Mouse (Mus musculus) lung, adult 2 months (tissue): ENCODE measurements around the gene Psmc3ip. TPM values are rescaled to one million over a fixed set of nuclear protein-coding genes. Genes with fewer than 3 reads are reported as not detected.
A peak's percentile ranks its signal among the peaks of the same experiment; 100 is the strongest.
"Not testable (repeated sequence)": the region's sequence is repeated elsewhere in the genome, so short reads cannot be mapped to it uniquely, and the experiment has no call there.

ENCODE experiments used
- DNase-seq: peaks from one replicate; pipeline ENCODE4 v3.0.0; 2022
- H3K4me1 ChIP-seq: fragments of 200-500 bp; 2 replicates; pipeline ENCODE4 v1.6.1; 2011; ENCODE audit warnings: low read length; ENCODE audit not compliant: control insufficient read depth, insufficient read depth
- H3K4me3 ChIP-seq: fragments of 200-500 bp; replicated peaks from 2 replicates; pipeline ENCODE3; 2011; ENCODE audit warnings: low read depth, mild to moderate bottlenecking, control low read depth, low read length; ENCODE audit errors: extremely low read depth
- CTCF ChIP-seq: fragments of 200-500 bp; IDR thresholded peaks from 2 replicates; pipeline ENCODE4 v1.5.1; 2011; ENCODE audit warnings: mild to moderate bottlenecking, low read length, control low read depth; ENCODE audit not compliant: insufficient read depth
- POLR2A ChIP-seq: fragments of 200-500 bp; IDR thresholded peaks from 2 replicates; pipeline ENCODE4 v1.6.1; 2011; ENCODE audit warnings: low read depth, mild to moderate bottlenecking, control low read depth, low read length, borderline replicate concordance; ENCODE audit errors: extremely low read depth
- WGBS: fragments of 180-500 bp; shearing (Covaris S2); methylation state at CpG from one replicate; pipeline ENCODE4 v1.1.7; 2018; 5-methylcytosine and 5-hydroxymethylcytosine counted together
- polyA plus RNA-seq: library from polyadenylated mRNA; depleted of rRNA; stranded (reverse); fragments of >200 nt; gene quantifications from 2 replicates; pipeline ENCODE4 v1.2.3, GENCODE M21; 2012

Psmc3ip gene
- polyA plus RNA-seq, 1 experiment: 1.5 TPM

DNA sequence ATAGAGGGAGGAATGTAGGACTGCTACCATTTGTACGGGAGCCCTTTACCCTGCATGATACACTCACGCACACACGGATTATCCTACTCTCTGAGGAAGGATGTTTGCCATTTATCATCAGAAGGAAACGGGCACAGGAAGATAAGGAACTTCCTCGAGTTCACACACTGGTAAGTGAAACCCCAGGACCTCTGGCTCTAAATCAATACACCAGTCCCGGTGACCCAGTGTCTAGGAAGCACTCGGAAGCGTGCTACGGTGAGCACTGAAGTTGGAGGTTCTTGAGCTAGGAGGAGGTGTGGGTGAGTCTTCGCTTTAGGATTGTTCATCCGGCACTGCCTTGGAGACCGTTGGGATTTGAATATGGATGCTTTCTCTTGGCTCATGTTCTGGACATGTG lies 37.8 kb upstream of the Psmc3ip start:
- no peak for TF ChIP-seq CTCF
- TF ChIP-seq POLR2A: no peak
- WGBS: 27% methylated on average over 12 of the region's 12 CpGs
- H3K4me3 ChIP-seq: no peak overlapping the region
- H3K4me1 ChIP-seq: no peaks in the 10 kb centered on the region
- DNase-seq: no peak

DNA sequence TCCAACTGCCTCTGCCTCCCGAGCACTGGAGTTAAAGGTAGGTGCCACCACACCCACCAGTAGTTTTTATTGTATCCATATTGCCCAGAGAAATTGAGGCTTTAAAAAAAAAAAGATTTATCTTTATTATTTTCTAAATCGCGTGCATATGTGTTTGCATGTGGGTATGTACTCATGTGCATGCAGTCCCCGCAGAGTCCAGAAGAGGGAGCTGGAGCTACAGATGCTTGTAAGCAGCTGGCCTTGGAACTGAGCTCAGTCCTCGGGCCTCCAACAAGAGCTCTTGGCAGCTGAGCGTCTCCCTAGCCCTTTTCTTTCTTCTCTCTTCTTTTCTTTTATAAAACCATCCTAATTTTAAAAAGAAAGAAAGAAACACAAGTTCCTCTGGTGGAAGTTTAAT lies 36.5 kb upstream of the Psmc3ip start:
- Histone ChIP-seq H3K4me3 (no peak overlapping the region), H3K4me1 (no peaks in the 10 kb centered on the region)
- TF ChIP-seq CTCF (peak; percentile 28; the same call in 1 of the 2 replicates), POLR2A (no peak)
- WGBS: 91% methylated on average over 6 of the region's 6 CpGs
- DNase-seq: no peak

DNA sequence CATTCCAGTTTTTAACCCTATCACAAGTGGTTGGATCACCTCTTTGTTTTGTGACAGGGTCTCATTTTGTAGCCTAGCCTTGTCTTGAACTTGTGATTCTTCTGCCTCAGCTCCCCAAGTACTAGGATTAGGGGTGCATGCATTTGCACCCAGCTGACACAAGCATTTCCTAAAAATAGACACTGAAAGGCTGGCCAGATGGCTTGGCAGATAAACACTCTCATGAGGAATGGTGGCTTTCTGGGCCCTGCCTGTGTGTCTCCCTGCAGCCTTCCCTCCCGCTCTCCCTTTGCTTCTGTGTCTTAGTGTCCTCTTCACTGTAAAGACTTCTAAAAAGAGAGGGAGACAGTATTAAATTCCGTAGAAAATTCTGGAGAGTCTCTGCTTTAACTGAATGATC lies 36.0 kb upstream of the Psmc3ip start:
- H3K4me3 ChIP-seq: no peak overlapping the region
- H3K4me1 ChIP-seq: no peaks in the 10 kb centered on the region
- WGBS: 85% methylated on average over 2 of the region's 2 CpGs
- no peak for DNase-seq
- no peak for TF ChIP-seq CTCF
- no peak for TF ChIP-seq POLR2A

DNA sequence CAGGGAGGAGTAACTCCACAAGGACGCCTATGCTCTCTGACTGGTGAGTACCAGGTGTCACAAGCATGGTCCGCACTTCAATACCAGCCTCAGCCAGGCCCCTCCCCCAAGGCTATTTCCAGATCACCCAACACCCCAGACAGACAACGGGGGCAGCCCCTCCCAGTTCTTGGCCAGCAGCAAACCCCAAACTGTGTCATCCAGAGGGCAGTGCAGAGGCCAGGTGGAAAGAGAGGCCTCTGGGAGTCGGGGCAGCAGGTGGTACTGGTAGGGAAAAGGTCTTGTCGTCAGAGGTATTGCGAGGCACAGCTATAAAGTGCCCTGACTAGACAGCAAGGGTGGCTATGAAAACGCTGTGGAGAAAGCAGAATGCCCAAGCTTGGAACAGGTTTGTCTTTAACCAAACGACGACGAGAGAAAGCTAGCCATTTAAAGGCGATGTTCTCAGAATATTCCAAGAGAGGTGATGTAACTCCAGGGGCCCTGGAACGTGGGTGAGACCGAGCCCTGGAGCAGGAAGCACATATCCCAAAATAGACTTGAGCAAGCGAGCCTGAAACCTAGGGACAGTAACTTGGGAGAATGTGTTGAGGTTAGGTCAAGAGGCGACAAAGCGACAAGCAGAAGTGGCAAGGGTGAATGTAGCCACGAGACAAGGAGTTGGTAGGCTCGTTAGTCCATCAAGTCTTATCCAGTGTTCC lies 35.0 kb upstream of the Psmc3ip start:
- WGBS: 38% methylated on average over 18 of the region's 18 CpGs
- Histone ChIP-seq H3K4me1 (no peaks in the 10 kb centered on the region), H3K4me3 (no peak overlapping the region)
- TF ChIP-seq POLR2A (no peak), CTCF (no peak)
- DNase-seq: no peak

DNA sequence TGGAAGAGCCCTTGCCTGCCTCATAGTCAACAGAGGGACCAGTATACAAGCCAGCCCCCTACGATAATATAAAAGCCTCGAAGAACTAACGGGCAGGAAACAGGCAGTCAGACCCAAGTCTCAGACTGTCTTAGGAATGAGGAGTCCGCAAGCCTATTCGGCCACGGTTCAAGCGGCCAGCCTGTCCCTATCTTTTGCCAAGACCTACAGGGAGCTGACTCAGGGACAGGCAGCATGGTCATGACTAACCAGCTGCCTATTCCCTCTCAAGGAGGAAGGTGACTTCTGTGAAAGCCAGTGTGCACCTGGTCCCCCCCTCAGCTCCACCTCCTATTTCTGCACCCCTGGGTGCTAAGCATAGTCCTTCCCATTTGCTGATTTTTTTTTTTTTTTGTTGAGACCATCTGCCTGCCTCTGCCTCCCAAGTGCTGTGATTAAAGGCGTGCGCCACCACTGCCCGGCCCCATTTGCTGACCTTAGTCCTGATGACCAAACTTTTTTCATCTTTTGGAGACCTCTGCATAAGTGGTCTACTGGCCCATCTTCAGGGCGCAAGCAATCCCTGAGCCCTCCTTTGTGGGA lies 33.9 kb upstream of the Psmc3ip start:
- 80% methylated on average over 11 of the region's 11 CpGs for WGBS
- no peak for TF ChIP-seq CTCF
- no peak for TF ChIP-seq POLR2A
- no peaks in the 10 kb centered on the region for H3K4me1 ChIP-seq
- no peak overlapping the region for H3K4me3 ChIP-seq
- DNase-seq: no peak

DNA sequence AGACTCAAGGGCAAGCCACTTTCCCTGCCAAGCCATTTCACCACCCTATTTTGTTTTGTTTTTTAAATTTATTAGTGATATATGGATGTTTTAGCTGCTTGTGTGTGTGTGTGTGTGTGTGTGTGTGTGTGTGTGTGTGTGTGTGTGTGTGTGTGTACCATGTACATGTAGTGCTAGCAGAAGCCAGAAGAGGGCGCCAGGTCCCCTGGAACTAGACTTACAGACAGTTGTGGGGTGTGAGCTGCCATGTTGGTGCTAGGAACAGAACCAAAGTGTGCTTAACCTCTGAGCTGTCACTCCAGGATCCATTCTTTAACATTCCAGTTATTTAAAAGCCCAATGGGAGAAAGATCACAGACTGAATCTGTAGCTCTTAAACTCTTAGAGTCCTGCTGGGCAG lies 31.8 kb upstream of the Psmc3ip start:
- no peak overlapping the region for H3K4me3 ChIP-seq
- no peak for TF ChIP-seq CTCF
- TF ChIP-seq POLR2A: no peak
- WGBS: 100% methylated on average over 1 of the region's 1 CpGs
- H3K4me1 ChIP-seq: no peaks in the 10 kb centered on the region
- DNase-seq: no peak

DNA sequence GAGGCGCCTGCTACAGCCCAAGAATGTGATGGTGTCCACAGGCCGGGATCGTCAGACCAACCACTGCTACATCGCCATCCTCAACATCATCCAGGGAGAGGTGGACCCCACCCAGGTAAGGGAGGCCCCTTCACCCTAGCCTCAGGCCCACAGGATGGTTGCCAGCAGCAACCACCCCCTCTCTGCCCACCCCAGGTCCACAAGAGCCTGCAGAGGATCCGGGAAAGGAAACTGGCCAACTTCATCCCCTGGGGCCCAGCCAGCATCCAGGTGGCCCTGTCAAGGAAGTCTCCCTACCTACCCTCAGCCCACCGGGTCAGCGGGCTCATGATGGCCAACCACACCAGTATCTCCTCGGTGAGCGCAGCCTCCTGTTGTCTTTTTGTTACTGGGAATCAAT lies 29.8 kb upstream of the Psmc3ip start:
- not testable (repeated sequence) for H3K4me1 ChIP-seq, DNase-seq, H3K4me3 ChIP-seq
- WGBS: 97% methylated on average over 9 of the region's 9 CpGs

DNA sequence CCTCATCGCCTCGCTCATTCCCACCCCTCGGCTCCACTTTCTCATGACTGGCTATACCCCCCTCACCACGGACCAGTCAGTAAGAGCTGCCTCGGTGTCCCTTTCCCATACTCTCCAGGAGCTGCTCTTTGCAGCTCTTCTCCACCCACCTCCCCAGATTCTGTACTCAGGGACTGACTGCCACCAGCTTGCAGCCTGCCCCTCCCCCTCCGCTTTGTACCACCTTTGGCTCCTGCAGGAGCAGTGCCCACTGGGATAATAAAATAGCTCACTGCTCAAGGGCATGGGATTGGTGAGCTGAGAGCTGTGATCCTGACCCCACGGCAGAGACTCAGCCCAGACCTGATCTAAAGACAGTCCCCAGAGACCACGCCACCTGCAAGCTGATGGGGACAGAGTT lies 29.3 kb upstream of the Psmc3ip start:
- 94% methylated on average over 8 of the region's 8 CpGs for WGBS
- not testable (repeated sequence) for H3K4me3 ChIP-seq, H3K4me1 ChIP-seq, DNase-seq

DNA sequence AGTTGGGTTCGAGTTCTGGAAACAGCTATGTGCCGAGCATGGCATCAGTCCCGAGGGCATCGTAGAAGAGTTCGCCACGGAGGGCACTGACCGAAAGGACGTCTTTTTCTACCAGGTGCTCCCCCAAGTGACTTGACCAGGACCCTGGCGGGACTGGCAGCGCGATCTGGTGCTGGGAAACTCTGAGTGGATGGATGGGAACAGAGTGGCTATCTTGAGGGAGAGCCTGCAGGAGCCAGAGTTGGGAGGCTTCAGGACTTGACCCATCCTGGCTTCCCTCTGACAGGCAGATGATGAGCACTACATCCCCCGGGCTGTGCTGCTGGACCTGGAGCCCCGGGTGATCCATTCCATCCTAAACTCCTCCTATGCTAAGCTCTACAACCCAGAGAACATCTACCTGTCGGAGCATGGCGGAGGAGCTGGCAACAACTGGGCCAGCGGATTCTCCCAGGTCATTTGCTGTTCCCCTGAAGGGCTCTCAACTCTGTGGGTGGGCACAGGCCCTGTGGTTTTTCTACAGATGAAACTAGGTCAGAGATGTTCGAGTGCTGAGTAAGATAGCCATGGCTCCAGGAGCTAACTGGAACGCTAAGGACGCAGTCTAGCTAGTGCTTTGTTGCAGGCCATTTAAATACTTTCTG lies 25.4 kb upstream of the Psmc3ip start:
- WGBS: 18% methylated on average over 19 of the region's 19 CpGs
- DNase-seq: no peak
- Histone ChIP-seq H3K4me3 (peak overlapping the region; percentile 74), H3K4me1 (peaks cover 7% of the 10 kb centered on the region)
- TF ChIP-seq CTCF (no peak), POLR2A (no peak)
